Mouse (Mus musculus) right cerebral cortex, postnatal 25 days (tissue): ENCODE measurements at regions not wholly inside any gene's neighbourhood (a gene's known extent, or its start where the extent isn't known, plus 50 kb on each side); places are given as distances from the start of the nearest gene placed in this dataset.

Source experiments
- DNase-seq: peaks from one replicate; pipeline ENCODE4 v3.0.0; 2022

DNA sequence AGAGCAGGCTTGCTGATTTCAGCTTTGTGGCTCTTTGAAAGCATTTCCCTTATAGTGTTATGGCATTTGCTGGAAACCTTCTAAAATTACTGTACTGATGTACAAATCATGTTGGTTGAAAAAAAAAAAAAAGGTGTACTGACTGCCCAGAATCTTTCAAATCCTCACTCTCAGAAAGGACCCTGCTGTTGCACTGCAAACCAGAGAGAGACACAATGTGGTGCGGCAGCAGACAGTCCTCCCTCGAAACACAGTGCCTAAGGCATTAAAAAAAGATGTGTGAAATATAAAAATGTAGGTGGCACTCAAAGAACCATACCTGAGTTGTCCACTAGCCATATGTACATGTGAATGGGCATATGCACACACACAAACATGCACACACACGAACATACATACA is 128.3 kb downstream of the Actr3 start:
- DNase-seq, result no peak

DNA sequence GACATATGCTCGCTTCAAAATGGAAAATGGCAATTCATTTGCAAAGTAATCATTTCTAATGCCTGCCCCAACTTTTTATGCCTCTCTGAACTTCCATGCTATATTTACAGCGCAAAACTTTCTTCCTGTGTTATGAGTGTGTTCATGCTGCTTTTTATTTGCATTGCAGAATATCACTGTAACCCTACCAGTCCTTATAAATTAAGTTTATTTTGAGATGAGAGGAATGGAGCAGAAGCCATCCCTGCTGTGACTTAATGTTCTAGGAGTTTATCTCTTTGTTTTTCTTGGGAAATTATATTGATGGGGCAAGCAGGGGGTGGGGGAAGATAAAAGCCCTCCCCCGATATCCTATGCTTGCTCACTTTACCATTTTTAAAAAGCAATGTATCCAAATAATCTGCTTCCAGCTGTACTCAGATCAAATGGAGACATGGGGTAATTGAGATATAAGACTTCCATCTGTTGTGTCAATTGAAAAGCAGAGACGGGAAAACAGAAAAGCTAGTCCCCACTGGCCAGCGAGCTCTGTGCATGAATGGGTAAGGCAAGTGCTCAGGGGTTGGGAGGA is 136.9 kb downstream of the Actr3 start:
- DNase-seq, result no peak

- DNase-seq, result no peak
These were observed 139.9 kb downstream of the Actr3 start for GRCm38 (mm10) chr1:125295646-125296045.

- no peak for DNase-seq
These were observed 145.1 kb downstream of the Actr3 start for GRCm38 (mm10) chr1:125290320-125291021.

- no peak for DNase-seq
These were observed 149.2 kb downstream of the Actr3 start for GRCm38 (mm10) chr1:125286347-125286746.

- DNase-seq, result no peak
These were observed 150.8 kb downstream of the Actr3 start for GRCm38 (mm10) chr1:125284693-125285092.

DNA sequence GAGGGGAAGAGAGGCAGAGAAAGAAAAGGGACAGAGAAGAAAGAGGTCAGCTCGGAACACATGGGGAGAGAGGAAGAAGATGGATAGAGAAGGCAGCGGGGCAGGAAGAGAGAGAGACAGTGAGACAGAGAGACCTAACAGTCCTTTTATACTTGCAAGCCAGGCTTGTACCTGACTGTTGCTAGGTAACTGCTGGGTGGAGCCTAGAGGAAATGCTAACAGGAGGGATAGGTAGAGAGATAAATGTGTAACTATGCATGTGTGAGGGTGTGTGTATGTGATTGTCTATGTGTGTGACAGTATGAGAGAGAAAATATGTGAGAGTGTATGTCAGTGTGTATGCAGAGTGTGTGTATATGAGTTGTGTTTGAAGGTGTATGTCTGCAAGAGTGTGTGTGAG is 161.8 kb downstream of the Actr3 start:
- DNase-seq, result no peak

- no peak for DNase-seq
These were observed 171.8 kb downstream of the Actr3 start for GRCm38 (mm10) chr1:125263684-125264083.

GRCm38 (mm10) chr1:125263068-125263467 is 172.5 kb downstream of the Actr3 start:
- DNase-seq, result no peak

GRCm38 (mm10) chr1:125242345-125242744 is 193.2 kb downstream of the Actr3 start:
- DNase-seq, result no peak

DNA sequence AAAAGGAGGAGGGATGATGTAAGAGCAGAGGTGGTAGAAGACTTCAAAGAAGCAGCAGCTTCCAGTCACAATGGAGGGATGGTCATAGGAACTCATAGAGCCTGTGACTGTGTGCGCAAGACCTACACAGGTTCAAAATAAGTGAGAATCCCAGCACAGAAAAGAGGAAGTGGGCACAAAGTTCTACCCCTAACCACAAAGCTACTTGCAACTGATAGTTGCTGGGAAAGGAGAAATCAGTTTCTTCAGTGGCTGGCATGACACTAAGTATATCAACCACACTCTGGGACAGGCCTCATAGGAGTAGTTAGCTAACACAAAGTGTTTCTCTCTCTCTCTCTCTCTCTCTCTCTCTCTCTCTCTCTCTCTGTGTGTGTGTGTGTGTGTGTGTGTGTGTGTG is 193.8 kb downstream of the Actr3 start:
- no peak for DNase-seq

- DNase-seq, result no peak
These were observed 197.9 kb downstream of the Actr3 start for GRCm38 (mm10) chr1:125237595-125237988.

DNA sequence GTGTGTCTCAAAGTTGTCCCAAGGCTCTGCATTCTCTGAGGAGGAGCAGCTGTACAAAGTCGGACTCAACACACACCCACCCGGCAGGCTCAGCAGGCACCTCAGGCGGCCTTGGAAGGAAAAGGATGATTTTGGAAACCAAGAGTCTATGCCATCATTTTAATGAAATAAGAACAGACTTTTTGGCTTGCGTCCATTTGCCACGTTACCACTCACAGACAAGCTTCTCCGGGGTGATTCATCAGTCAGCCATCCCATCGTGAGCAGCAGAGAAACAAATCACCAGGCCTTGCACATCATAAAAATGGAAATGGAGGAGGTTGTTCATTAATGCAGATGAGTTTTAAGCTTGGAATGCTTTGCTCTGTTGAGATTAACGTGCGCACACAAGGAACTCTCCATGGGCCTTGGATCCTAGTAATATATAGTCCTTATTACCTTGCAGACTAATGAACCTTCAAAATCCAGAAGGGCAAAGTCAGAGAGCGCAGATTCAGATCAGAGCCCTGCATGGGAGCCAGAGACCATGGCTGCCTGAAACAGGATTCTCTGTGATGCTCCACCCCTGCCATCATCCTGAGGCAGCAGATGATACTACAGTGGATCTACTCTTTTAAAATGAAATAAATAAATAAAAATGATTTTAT is 198.5 kb downstream of the Actr3 start:
- DNase-seq, result peak; percentile 55

- no peak for DNase-seq
These were observed 200.8 kb downstream of the Actr3 start for GRCm38 (mm10) chr1:125234747-125235146.

DNA sequence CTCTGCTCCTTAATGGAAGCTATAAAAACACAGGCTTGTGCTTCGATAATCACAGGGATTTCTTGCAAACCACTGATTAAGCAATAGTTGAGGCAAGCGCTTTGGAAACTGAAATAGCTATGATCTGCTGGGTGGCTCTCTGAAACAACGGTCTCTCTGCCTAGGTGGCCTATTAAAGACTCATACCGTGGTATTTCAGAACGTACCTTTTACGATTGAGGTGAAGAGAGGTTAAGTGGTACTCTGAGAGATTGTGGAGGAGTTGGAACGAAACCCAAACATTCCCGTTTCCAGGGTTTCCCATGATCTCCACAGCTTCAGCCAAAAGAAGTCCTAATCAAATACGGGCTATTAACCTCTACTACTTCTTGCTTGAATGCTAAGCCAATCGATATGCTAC is 212.2 kb downstream of the Actr3 start:
- DNase-seq, result no peak

- DNase-seq, result no peak
These were observed 219.3 kb downstream of the Actr3 start for GRCm38 (mm10) chr1:125216192-125216591.

DNA sequence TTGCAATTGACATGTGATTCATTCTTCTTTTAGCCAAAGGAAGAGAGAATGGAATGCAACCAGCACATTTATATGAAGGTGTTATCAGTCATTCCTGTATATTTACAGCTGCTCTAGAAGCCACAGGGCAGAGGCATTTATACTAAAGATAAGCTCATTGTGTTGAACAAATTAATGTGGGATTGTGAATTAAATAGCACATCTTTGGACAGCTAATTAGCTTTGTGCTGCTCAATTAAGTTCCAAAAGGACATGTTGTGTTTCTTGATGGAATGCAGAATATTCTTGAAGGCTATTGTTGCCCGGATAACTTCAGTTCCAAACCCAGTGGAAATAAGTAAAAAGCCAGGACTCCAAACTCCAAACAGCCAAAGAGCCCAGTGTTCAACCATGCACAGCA is 248.4 kb downstream of the Actr3 start:
- no peak for DNase-seq

GRCm38 (mm10) chr1:125176124-125176937 is 259.2 kb downstream of the Actr3 start:
- no peak for DNase-seq

DNA sequence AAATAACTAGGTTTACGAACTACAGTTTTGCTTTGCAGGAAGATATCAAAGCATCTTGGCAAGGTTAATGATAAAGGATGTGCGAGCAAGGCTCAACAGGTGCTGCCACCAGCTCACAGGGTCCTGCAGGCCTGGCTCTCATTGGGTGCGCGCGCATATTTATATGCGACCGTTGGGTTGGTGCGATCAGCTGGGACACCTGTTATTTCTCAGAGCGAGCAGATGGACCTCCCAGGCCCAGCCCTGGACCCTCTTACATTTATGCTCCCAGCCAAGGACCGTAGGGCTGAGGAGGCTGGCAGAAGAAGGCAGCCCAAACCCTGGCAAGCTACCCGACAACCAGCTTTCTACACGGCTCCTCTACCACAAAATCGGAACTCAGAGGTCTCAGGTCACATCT is 260.8 kb downstream of the Actr3 start:
- no peak for DNase-seq

DNA sequence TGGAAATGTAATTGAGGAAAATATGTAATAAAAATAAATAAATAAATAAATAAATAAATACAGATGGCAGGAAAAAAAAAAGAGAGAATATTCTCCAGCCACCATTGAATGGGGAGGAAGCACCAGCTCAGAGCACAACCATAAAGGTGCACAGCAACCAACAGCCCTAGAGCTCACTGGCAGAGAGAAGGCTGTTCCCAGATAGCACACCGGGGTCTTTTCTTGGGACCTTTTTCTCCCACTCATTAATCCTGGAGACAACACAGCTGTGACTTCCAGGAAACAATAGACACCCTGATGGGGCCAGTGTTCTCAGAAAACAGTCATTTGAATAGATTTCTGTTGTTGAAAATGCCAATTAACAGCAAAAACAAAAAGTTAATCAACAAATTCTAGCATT is 263.1 kb downstream of the Actr3 start:
- no peak for DNase-seq

GRCm38 (mm10) chr1:125165226-125165625 is 270.3 kb downstream of the Actr3 start:
- DNase-seq, result no peak

GRCm38 (mm10) chr1:125158481-125158880 is 277.0 kb downstream of the Actr3 start:
- DNase-seq, result no peak

- no peak for DNase-seq
These were observed 279.4 kb downstream of the Actr3 start for GRCm38 (mm10) chr1:125156093-125156492.

DNA sequence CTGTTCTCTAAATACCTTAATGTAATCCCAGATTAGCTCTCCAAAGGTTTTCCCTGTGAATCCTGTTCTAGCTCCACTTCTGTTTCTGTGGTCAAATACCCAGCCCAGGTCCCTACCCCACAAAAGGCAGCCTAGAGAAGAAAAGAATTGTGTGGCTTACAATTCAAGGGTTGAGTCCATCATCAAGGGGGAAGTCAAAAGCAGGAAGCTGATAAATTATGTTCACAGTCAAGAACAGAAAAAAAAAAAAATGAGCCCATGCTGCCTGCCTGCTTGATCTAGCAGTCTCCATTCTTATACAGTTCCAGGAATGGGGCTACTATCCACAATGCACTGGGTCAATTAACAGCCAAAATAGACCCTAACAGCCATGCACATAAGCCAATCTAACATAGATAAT is 285.7 kb downstream of the Actr3 start:
- no peak for DNase-seq
